Mouse (Mus musculus): ENCODE measurements around the gene Hnf1a.
A peak's percentile ranks its signal among the peaks of the same experiment; 100 is the strongest.
"Not testable (repeated sequence)": the region's sequence is repeated elsewhere in the genome, so short reads cannot be mapped to it uniquely, and the experiment has no call there.

Hnf1a gene

DNA sequence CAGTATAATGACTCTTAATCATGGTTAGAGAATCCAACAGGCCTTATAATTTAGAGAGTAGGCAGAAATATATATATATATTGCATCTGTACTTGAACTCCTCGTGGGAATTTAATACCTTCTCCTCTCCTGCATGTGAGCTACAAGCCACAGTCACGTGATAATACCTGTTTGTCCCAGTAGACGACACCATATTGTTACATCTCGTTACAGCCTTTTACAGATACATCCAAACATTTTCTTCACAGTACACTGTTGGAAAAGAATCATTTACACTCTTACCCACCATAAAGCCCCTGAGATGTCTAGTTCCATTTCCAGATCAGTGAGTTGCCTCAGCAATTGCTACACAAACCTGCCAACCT, 28.1 kb downstream of the Hnf1a start:
- no peak for DNase-seq

GRCm38 (mm10) chr5:114942074-114942765, 28.7 kb downstream of the Hnf1a start, which contains the start of gene 2210016L21Rik:
Gene 2210016L21Rik (plus strand): TSS chr5:114942158.
- DNase-seq: peak; percentile 79

DNA sequence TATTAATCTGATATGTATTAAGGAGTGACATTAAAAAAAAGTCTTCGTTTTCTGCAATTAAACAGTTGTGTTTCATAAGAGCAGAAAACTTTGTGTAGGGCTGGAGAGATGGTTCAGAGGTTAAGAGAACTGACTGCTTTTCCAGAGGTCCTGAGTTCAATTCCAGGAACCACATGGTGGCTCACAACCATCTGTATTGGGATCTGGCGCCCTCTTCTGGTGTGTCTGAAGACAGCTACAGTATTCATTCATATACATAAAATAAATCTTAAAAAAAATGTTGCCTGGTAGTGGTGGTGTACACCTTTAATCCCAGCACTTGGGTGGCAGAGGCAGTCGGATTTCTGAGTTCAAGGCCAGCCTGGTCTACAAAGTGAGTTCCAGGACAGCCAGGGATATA, 29.8 kb downstream of the Hnf1a start:
- DNase-seq: not testable (repeated sequence)

GRCm38 (mm10) chr5:114935838-114936237, 35.1 kb downstream of the Hnf1a start:
- no peak for DNase-seq

DNA sequence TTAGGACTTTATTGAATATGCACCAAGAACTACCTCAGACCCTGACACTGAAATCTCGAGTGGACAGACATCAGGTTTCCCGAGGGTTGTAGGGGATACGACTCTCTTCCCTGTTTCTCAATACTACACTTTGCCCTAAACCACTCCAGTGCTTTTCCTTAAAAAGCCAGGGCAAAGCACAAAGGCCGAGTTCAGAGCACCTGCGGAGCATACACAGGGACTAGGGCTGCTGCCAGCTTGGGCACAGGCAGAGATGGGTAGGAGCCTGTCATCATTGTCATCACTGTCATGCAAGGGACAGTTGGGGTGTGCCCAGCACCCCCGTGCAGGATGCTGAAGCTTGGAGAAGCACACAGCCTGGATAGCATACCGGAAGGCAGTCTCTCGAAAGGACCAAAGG, 37.7 kb downstream of the Hnf1a start:
- DNase-seq: no peak

- DNase-seq: no peak
Measured at GRCm38 (mm10) chr5:114931626-114932025, 39.3 kb downstream of the Hnf1a start.

GRCm38 (mm10) chr5:114926753-114927152, 44.1 kb downstream of the Hnf1a start:
- no peak for DNase-seq

GRCm38 (mm10) chr5:114926153-114926684, 44.7 kb downstream of the Hnf1a start:
- no peak for DNase-seq

DNA sequence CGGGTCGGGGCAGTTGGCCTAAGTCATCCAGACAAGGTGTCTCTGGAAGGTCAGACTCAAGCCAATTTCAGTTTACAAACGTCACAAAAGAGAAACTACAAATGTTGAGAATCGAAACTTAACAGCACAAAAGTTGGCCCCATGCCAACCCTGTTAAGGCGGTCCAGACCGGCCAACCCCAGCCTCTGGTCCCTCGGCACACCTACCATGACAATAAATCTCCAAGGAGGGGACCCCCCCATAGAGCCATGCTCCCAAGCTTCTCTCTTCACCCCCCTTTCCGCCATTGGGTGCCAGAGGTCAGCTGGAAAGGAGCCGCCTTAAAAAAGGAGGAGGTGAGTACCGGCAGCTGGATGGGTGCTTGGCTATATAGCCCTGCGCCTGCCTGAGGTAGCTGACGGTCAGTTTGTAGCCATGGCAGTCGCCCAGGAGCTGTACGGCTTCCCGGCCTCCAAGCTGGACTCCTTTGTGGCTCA, 47.9 kb downstream of the Hnf1a start, which contains the start of gene Oasl1:
Gene Oasl1, plus strand, starts transcription at position 243 of the 476 bp plus-strand sequence.
- peak; percentile 57 for DNase-seq

DNA sequence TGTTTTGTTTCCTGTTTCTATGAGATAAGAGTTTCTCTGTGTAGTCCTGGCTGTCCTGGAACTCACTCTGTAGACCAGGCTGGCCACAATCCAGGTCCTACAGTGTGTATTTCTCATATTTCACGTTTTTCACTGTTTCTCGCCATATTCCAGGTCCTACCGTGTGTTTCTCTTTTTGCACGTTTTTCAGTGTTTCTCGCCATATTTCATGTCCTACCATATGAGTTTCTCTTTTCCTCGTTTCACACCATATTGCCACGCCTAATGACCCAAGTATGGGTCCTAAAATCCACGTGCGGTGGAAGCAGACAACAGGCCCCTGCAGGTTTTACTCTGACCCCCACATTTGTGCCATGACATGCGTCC, 48.5 kb downstream of the Hnf1a start:
- no peak for DNase-seq

- peak; percentile 16 for DNase-seq
Measured at GRCm38 (mm10) chr5:114921551-114922365, 49.1 kb downstream of the Hnf1a start.

GRCm38 (mm10) chr5:114917357-114917756, 53.5 kb downstream of the Hnf1a start:
- not testable (repeated sequence) for DNase-seq

GRCm38 (mm10) chr5:114916777-114917176, 54.1 kb downstream of the Hnf1a start:
- no peak for DNase-seq

GRCm38 (mm10) chr5:114915854-114916253, 55.0 kb downstream of the Hnf1a start:
- no peak for DNase-seq

DNA sequence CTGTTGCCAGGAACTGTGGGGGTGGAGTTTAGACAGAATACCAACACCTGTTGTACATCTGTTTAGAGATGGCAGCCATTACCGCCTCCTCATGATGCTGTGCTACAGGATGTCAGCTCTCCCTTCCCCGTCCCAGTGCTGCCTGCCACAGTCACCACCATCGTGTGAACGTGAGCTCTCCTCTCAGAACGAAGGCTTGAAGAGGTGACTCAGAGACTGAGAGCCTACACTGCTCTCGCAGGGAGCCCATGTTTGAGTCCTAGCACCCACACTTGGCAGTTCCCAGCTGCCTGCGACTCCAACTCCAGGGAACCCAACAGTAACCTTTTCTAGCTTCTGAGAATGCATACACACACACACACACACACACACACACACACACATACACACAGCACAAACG, 56.0 kb downstream of the Hnf1a start:
- DNase-seq: no peak

DNA sequence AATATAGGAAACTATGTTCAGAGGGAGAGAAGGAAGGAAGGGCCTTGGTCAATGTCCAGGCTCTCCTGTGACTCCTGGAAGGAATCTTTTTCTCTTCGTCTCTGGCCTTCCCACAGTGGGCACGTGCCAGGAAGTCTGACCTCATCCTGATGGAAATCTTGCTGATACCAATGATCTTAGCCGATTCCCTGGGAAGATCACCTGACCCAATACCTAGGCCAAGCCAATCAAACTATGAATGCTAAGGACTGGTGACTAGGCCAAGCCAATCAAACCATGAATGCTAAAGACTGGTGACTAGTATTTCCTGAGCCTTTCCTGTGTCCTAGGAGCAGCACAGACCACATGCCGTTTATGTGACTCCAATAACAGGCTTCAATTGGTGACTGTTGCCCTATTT, 57.2 kb downstream of the Hnf1a start:
- no peak for DNase-seq

DNA sequence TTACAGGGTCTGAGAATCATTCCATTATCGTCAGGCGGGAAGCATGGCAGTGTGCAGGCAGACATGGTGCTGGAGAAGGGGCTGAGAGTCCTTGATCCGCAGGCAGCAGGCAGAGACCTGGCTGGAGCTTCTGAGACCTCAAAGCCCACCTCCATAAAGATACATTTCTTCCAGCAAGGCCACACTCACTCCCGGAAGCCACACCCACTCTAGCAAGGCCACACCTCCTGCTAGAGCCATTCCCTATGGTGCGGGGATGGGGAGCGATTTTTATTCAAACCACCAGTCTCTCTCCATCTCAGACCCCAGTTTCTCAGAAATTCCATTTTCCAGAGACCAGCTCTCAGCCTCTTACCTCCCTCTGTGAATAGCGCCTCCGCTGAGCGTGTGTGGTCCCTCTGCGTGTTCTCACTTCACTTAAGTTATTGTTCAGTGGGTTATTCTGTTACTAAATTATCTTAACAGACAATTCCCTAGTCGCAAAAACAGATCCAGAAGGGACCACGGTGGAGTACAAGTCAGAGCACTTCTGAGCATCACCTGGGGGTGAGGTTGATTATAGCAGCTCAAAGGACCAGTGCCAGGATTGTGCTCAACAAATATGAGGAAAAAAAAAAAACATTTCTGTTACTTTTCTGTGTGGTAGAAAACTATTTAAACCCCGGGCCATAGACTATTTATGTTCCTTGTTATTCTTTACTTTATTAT, 62.1 kb downstream of the Hnf1a start:
- DNase-seq: no peak

GRCm38 (mm10) chr5:114902413-114902812, 68.5 kb downstream of the Hnf1a start:
- peak; percentile 50 for DNase-seq
